Mouse (Mus musculus) forelimb bud, embryonic 11.5 days (tissue): ENCODE data around the gene Rsph1.

Experiments
- DNase-seq: peaks from one replicate; pipeline ENCODE4 v3.0.0-alpha.2; 2012; ENCODE audit warnings: low read depth, low spot score

Gene Rsph1

GRCm38 (mm10) chr17:31276922-31277918, at the start of gene Rsph1:
Rsph1 (minus strand) TSS chr17:31277383.
- peak; percentile 85 for DNase-seq

DNA sequence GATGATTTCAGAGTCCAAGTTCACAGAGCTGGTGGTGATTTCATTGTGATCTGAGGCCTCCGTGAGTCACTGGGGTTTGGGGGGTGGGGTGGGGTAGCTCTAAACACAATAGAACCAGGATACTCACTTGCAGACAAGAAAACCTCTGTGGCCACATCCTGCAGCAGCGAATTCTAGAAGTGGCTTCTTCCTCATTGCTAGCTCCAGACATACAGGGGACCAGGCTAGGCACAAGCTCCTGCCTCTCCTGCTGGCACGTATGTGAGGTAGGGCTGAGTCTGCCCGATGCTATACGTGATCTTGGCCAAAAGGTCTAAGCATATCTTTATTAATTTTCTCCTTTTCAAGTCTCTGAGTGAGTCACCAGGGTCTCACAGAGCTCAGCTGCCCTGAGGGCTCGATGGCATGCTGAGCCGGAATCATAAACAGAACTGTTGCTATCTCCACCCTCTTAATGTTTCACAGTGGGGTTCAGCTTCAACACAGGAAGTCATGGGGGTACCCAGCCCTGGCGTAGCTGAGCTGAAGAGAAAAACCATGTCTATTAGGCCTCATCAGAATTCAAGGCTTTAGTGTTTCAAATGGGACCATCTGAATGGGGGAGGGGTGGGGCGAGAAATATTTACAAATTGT, 49.2 kb upstream of the Rsph1 start:
- no peak for DNase-seq

- peak; percentile 61 for DNase-seq
Observed at GRCm38 (mm10) chr17:31325451-31326219, 48.5 kb upstream of the Rsph1 start.

DNA sequence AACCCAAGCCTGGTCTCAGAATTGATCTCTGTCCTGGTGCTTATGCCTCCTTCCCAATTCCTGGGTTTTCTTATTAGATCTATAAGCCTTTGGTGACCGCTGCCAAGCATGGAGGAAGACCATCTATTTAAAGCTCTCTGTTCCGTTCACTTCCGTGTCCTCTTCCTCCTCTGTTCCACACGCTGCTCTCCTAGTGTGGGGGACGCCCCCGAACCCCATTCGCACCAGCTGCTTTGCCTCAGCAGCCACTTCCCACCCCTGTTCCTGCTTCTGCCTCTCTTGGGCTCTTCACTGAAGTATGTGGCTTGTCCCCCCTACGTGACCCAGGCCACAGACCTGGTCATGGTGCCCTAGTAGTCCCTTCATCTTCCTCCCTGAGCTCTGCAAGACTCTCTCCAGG, 47.0 kb upstream of the Rsph1 start:
- DNase-seq, result no peak

DNA sequence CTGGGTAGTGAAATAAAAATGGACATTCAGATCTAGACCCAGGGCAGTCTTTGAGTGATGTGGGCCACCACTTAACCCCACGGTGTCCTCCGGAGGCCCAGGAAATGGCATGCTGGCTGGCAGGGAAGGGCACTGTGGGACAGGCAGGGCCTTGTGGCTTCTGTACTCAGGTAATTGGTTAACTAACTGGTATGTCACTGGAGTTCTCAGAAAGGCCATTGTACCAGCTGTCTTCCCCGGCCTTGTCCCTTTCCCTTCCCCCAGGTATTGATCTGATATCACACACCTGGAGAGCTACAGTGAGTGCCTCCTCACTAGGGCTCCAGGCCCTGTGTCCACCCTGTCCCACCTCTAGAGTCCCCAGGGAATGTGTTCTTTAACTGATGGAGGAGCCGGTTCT, 46.2 kb upstream of the Rsph1 start:
- DNase-seq, result no peak

- no peak for DNase-seq
Observed at GRCm38 (mm10) chr17:31322446-31322845, 45.3 kb upstream of the Rsph1 start.

GRCm38 (mm10) chr17:31321425-31321824, 44.2 kb upstream of the Rsph1 start:
- no peak for DNase-seq

DNA sequence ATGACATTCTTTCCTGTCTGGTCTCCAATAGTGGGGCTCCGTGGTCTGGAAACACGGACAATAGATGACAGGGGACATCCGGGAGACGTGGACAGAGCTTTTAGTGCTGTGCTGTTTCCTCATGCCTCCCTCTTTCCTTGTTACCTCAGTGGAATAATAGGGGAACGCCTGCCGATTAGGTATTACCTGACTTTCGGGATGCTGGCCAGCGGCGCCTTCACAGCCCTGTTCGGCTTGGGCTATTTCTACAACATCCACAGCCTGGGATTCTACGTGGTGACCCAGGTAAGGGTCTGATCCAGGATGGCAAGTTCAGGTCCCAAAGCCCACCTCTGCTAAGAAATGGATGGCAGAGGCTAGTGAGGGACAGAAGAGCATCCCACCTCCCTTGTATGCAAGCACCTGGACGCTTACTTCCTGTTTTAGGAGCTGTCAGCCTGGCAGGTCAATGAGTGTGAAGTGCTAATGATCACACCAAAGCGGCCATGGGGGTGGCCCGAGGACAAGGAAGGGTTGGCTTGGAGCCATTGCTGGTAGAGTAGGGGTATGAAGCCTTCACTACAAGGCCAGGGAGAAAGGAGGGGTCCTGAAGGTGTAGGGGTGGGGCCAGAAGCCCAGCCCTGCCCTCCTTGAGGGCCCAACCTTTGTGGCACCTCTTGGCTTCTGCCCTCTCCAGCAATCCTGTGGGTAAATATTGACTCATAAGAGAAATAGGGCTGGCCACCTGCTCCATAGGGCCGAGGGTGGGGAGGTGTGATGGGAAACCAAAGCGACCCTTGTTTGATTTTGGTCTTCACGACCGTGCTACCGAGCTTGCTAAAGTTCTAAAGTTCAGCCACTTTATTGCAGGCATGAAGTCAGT, 42.0 kb upstream of the Rsph1 start:
- DNase-seq, result no peak

DNA sequence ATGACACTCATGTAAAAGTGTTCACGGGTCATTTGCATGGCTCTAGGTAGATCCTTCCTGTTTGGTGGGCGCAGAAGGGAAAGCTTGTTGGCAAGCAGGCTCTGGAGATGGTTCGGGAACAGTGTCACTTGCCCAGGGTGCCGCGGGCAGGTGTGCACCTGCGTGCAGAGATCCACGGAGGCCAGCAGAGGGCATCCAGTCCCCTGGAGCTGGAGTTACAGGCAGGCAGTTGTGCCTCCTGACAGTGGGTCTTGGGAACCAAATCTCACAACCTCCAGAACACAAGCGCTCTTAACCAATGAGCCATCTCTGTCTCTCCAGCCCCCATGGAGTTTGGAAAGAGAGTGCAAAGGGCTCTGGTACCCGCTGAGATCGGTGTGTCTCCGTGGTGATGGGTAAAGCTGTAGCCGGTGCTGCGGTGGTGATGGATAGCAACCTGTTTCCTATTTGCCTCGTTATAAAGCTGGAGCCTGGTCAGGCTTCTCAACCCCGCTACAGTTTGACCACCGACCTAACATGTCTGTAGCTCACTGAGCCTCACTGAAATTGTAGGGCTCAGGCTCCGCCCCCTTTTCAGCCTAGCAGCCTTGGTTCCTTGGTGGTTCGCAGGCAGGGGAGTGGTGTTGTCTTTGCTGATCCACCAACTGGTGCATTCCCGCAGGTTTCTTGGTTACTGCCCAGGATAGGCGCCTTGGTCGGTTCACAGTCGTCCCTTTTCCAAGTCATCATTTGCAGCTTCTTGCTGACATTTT, 40.5 kb upstream of the Rsph1 start:
- no peak for DNase-seq

GRCm38 (mm10) chr17:31316998-31317397, 39.8 kb upstream of the Rsph1 start:
- no peak for DNase-seq

- DNase-seq, result no peak
Observed at GRCm38 (mm10) chr17:31315993-31316392, 38.8 kb upstream of the Rsph1 start.

DNA sequence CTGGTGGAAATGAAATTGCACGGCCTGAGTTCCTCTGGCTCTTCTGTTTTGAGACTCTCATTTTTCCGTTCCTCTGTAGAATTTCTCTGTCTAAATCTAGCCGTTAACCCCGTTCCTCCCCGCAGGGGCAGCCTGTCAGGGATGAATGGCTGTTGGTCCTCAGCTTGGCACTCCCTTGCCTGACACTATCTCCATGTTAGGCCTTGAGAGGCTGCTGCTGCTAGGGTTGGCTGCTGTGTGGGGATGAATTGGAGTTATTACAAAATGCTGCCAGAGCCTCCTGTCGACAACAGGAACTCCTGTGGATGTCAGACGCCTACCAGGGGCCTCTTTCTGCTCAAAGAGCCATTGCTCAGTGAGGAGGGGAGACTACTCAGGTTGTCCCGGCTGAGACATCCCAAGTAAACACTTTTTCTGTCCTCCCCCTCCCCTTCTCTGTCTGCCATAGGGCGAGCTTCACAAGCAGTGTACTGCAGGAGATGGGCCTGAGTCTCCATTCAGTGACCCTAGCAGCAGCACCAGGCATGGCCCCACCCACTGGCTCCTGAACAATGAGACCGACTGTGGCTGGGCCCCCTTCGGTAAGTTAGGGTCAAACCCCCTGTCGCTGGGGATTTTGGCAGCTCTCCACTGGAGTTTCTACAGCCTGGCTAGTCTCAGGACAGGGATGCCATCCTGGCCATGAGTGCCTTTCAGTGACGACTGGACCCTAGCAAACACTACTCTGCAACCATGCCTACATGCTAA, 38.0 kb upstream of the Rsph1 start:
- no peak for DNase-seq

- DNase-seq, result no peak
Observed at GRCm38 (mm10) chr17:31312648-31313047, 35.5 kb upstream of the Rsph1 start.

- DNase-seq, result no peak
Observed at GRCm38 (mm10) chr17:31311047-31311446, 33.9 kb upstream of the Rsph1 start.

DNA sequence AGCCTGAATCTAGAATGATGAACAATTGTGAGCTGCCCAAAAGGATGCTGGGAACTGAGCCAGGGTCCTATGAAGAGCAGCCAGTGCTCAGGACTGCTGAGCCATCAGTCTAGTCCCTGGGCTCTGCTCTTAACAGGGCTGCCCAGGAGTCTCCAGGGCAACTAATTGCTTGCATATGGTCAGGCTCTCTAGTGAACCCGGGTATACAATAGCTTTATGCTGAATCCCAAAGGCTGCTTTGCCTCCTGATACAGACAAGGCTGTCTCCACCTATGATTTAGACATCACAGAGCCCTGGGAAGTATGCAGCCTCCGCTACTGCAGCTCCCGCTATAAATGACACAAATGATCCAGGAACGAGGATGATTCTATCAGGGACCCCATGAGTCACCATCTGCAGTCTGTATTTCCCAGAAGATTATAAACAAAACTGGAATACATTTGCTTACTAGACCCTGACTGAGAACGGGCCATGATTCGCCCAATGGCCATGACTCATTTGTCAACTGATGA, 32.2 kb upstream of the Rsph1 start:
- DNase-seq, result peak; percentile 73

GRCm38 (mm10) chr17:31308291-31308816, 31.2 kb upstream of the Rsph1 start:
- DNase-seq, result no peak

- DNase-seq, result no peak
Observed at GRCm38 (mm10) chr17:31307756-31308155, 30.6 kb upstream of the Rsph1 start.

DNA sequence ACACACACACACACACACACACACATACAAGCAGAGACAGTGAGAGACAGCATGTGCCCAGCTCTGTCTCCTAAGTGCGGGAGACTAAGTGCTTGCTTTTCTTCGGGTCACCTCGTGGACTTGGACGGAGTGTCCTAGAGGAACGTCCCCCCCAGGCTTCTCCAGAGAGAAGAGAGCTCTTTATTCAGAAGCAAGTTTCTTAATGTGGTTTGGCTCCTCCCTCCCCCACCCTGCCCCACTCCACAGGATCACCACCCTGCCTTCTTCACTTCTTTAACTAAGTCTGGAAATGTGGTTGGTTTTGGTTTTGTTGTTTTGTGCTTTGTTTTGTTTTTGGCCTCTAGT, 28.6 kb upstream of the Rsph1 start:
- no peak for DNase-seq
